Mouse (Mus musculus) lung, adult 2 months (tissue): ENCODE measurements at regions not wholly inside any gene's neighbourhood (a gene's known extent, or its start where the extent isn't known, plus 50 kb on each side); places are given as distances from the start of the nearest gene placed in this dataset.

ENCODE experiments used
- DNase-seq: peaks from one replicate; pipeline ENCODE4 v3.0.0; 2022
- H3K4me1 ChIP-seq: fragments of 200-500 bp; 2 replicates; pipeline ENCODE4 v1.6.1; 2011; ENCODE audit warnings: low read length; ENCODE audit not compliant: control insufficient read depth, insufficient read depth
- H3K4me3 ChIP-seq: fragments of 200-500 bp; replicated peaks from 2 replicates; pipeline ENCODE3; 2011; ENCODE audit warnings: low read depth, mild to moderate bottlenecking, control low read depth, low read length; ENCODE audit errors: extremely low read depth
- CTCF ChIP-seq: fragments of 200-500 bp; IDR thresholded peaks from 2 replicates; pipeline ENCODE4 v1.5.1; 2011; ENCODE audit warnings: mild to moderate bottlenecking, low read length, control low read depth; ENCODE audit not compliant: insufficient read depth
- POLR2A ChIP-seq: fragments of 200-500 bp; IDR thresholded peaks from 2 replicates; pipeline ENCODE4 v1.6.1; 2011; ENCODE audit warnings: low read depth, mild to moderate bottlenecking, control low read depth, low read length, borderline replicate concordance; ENCODE audit errors: extremely low read depth
- WGBS: fragments of 180-500 bp; shearing (Covaris S2); methylation state at CpG from one replicate; pipeline ENCODE4 v1.1.7; 2018; 5-methylcytosine and 5-hydroxymethylcytosine counted together

DNA sequence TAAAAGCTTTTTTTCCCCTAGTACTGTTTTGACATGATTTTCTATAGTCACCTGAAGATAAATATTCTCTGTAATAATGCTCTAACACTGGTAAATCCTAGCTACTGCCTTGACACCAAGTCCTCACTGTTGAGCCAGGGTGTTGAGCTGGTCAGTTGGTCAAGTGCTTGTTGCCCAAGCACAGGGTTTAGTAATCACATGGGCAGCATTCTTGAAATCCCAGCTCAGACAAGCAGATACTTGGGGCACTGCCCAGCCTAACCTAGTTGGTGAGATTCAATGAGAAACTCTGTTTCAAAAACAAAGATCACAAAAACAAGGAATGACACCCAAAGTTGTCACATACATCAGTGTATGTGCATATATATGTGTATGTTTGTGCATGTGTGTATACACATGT is 95.4 kb upstream of the Far2 start:
- H3K4me3 ChIP-seq = no peak overlapping the region
- no peak for TF ChIP-seq CTCF
- no peak for TF ChIP-seq POLR2A
- no peaks in the 10 kb centered on the region for H3K4me1 ChIP-seq
- DNase-seq = peak; percentile 46

DNA sequence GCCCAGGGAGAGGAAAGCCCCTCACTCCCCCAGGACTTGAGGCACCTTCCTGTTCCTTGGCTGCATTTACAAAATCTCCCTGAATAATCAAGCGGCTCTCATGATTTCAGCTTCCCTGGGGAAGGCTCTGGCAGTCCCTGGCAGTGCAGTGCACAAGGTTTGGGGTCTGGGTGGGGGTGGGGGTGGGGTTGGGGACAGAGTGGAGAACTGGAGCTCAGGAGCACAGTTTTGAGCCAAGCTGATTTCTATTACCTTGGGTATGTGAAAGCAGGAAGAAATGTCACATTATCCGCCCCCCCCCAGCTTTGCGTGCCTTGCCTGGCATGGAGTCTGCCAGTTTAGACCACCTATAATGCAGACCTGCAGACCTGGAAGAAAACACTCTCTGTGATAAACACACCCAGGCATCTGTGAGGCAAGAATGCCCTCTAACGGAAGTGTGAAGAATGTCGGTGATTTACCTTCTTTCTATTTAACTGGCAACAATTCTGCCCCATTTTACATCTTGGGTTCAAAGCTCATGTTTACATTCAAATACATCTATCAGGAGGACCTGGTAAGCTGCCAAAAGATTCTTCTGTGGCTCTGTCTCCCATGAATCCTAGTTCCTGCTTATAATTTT is 93.9 kb upstream of the Far2 start:
- H3K4me1 ChIP-seq = no peaks in the 10 kb centered on the region
- DNase-seq = no peak
- whole genome bisulfite sequencing = 40% methylated on average over 5 of the region's 5 CpGs
- no peak overlapping the region for H3K4me3 ChIP-seq
- TF ChIP-seq CTCF = no peak

DNA sequence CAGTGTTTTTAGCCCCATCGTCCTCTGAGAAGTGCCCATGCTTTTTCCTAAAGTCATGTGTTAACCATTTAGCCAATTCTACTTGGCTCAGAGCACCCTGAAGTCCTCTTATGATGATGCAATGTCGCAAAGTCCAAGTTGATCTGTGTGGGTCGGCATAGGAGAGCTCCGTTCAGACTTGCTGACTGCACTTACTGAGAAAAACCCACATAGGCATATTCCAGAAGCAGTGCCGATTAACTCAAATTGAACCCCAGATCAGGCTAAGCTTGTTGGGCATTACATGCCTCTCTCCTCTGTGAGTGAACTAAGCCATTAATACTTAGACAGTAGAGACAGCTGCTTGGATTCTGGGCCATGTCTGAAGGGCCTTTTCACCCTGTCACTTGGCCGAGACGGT is 93.3 kb upstream of the Far2 start:
- TF ChIP-seq CTCF = no peak
- WGBS = 67% methylated on average over 7 of the region's 7 CpGs
- Histone ChIP-seq H3K4me1 (no peaks in the 10 kb centered on the region), H3K4me3 (no peak overlapping the region)
- DNase-seq = no peak

DNA sequence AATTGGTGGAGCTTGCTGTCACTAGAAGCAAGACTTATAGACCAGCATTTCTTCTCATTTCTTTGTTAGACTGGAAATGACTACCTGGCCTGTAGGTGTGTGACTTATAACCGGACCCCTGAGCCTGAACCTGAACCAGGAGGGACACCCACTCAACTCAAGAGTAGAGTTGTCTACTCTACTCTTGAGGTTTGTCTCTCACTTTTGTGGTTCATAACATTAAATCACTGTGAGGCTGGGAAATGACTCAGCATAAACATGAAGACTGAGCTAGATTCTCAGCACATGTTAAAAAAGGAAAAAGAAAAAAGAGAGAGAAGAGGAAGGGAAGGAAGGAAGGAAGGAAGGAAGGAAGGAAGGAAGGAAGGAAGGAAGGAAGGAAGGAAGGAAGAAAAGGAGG is 92.8 kb upstream of the Far2 start:
- TF ChIP-seq POLR2A = no peak
- no peak for TF ChIP-seq CTCF
- Histone ChIP-seq H3K4me3 (no peak overlapping the region), H3K4me1 (no peaks in the 10 kb centered on the region)
- no peak for DNase-seq
- WGBS = 85% methylated on average over 1 of the region's 1 CpGs

DNA sequence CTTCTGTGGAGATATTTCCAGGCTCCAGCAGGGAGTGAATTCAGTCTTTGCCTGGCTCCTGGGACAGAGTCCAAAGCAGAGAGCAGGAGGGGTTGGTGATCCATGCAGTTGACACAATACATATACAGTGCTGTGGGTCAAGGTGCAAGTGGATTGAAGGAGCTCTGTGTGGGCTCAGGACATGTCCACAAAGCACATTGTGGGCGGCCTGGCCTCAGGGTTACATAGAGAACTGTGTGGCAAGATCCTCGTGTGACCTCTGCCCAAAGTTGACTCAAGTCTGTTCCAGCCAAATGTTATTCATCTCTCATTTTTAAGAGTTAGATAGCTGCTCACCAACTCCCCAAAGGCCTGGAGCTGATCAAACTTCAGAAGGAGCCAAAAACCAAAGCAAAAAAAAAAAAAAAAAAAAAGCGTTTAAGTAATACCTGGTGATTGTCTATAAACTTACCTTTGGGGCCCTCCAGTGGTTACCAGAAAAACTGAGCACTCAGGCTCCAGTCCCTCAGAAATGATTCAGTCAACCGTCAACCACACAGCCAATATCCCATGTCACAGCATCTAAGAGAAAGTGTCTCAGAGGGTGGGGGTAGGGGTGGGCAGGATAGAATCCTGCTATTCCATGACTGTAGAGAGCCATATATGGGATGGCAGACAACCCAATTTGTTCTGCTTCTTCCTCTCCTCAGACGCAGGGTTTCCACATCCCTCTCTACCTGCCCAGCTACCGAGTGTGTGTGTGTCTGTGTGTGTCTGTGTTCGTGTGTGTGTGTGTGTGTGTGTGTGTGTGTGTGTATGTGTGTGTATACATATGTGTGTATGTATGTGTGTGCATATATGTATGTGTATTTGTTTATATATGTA is 91.9 kb upstream of the Far2 start:
- H3K4me1 ChIP-seq = no peaks in the 10 kb centered on the region
- TF ChIP-seq CTCF = no peak
- no peak for TF ChIP-seq POLR2A
- WGBS = 56% methylated on average over 7 of the region's 7 CpGs
- no peak overlapping the region for H3K4me3 ChIP-seq
- DNase-seq = peak; percentile 14

DNA sequence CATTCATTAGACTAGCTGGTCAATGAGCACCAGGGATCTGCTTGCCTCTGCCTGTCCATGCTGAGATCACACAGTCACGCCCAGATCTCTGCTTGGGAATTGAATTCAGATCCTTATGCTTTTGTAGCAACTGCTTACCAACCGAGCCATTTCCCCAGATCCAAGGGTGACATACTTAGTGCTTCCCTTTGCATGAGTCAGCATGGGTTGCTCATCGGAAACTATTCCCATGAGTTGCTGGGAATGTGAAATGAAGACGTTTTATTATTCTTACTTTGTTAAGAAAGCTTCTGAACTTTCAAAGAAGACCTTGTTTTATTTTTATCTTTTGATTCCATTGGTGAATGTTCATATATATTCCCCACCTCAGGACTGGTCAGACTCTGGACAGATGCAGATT is 82.3 kb upstream of the Far2 start:
- DNase-seq = no peak
- 81% methylated on average over 4 of the region's 4 CpGs for WGBS
- Histone ChIP-seq H3K4me3 (no peak overlapping the region), H3K4me1 (no peaks in the 10 kb centered on the region)
- no peak for TF ChIP-seq CTCF
- TF ChIP-seq POLR2A = no peak

DNA sequence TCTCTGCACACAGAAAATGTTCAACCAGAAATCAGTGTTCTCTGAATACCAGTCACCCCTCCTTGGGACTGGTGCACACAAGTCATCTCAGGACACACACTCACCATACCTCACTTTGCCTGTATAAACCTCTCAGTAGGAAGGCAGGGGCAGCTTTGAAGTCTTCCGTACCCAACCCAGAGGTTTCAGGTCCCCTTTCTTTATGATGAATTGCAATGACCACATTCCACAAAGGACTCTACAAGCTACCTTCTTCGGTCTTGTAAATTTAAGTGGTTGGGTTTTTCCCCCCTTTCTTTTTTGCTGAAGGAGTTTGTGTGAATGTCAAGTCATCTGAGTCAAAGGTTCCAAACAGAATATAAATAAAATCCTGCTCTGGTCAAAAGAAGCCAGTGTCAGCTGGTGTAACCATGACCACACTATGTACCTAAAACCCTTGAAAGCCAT is 76.9 kb upstream of the Far2 start:
- DNase-seq = no peak
- Histone ChIP-seq H3K4me1 (no peaks in the 10 kb centered on the region), H3K4me3 (no peak overlapping the region)
- 76% methylated on average over 2 of the region's 2 CpGs for WGBS
- TF ChIP-seq POLR2A (no peak), CTCF (no peak)

DNA sequence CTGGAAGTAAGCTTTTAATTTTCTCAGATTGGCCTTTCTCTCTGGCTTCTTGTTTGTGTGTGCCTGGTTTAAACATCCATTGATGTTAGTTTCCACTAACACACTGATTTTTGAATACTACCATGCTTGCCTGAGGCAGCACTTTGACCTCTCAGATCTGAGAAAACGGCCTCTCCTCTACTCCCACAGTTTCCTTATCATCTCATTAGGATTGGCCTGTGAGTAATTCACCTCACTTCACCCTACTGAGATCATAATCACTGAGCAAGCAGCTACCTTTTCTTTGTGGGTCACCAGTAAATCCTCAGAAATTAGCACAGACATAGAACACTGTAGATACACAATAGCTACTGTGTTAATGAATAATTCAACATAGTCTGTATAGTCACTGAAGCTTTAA is 74.5 kb upstream of the Far2 start:
- TF ChIP-seq CTCF (no peak), POLR2A (no peak)
- no peak for DNase-seq
- Histone ChIP-seq H3K4me1 (no peaks in the 10 kb centered on the region), H3K4me3 (no peak overlapping the region)
- 50% methylated on average over 1 of the region's 1 CpGs for WGBS

DNA sequence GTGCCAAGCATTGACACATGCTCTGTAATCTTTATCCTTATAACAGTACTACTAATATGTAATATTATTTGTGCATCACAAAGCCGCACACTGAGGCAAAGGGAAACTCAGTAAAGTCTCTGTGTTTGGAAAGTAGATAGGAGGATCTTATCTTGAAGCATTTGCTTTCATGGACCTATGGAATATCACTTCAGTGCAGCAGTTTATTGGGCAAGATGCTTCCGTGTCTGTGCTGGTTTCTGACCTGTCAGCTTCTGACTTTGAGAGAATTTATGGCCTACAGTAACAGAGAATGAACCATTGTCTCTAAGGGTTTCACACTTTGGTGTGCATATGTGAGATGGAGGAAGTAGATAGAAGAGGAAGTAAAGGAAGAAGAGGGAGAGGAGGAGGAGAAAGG is 74.0 kb upstream of the Far2 start:
- TF ChIP-seq POLR2A (no peak), CTCF (no peak)
- no peak for DNase-seq
- H3K4me1 ChIP-seq = no peaks in the 10 kb centered on the region

DNA sequence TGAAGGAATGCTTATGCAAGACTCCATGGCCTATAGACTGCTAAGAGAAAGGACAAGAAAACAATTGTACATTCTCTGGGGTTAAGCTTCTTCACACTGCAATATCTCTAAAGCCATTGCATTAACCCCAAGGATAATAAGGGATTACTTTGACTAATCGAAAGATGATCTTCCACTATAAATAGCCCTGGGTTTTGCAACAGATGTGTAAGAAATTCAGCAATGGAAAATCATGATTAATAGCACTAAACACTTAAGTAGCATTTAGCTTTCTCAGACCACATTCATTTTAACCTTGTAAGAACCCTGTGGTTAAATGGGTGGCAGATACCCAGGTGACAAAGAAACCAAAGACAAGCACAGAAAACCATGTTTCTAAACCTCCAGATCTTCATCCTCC is 71.1 kb upstream of the Far2 start:
- WGBS = 64% methylated on average over 1 of the region's 1 CpGs
- Histone ChIP-seq H3K4me3 (no peak overlapping the region), H3K4me1 (no peaks in the 10 kb centered on the region)
- no peak for TF ChIP-seq POLR2A
- no peak for TF ChIP-seq CTCF
- no peak for DNase-seq

More for the DNA sequence above, 74.0 kb upstream of the Far2 start:
- no peak overlapping the region for H3K4me3 ChIP-seq
- WGBS = 66% methylated on average over 2 of the region's 2 CpGs
